In genomic region chr5:91721231-91722096, GRCm38 (mm10) we compare ENCODE assay signal across 28 mouse cellular contexts.
DNase-seq lines count a peak whose midpoint lies in the region; ATAC-seq and TF ChIP-seq lines count a peak whose summit lies in the region.
"Had no signal": no experiment of that assay in that cellular context is flagged by ENCODE, and none has a peak within 500 bp of the region (broad histone marks: within the 10 kb centered on the region; RNA-seq: fewer than 3 reads in every experiment).

No protein-coding gene starts in this region.

- WGBS in liver, embryonic 16.5 days (ENCODE audit: insufficient replicate concordance) = 43% methylated on average over 9 of the region's 9 CpGs

- H3K27me3 ChIP-seq in E14TG2a.4 (ENCODE audit: insufficient read depth, low read length) = no peaks in the 10 kb centered on the region; the same call in 1 of the 2 replicates
- no peaks in the 10 kb centered on the region for H3K27me3 ChIP-seq in liver, embryonic 16.5 days (ENCODE audit: control insufficient read depth, insufficient read depth, low read depth, low read length)
- H3K27me3 ChIP-seq: embryonic facial prominence, embryonic 13.5 days; forebrain, embryonic 15.5 days; limb, embryonic 15.5 days had no signal

- DNase-seq in MEL-GATA-1-ER (ENCODE audit: extremely low read depth, low read depth) = peak; percentile 86
- no peak for DNase-seq in retina, embryonic 14.5 days (ENCODE audit: low spot score)
- DNase-seq in cerebellum, adult 9-11 months = no peak
- no peak for DNase-seq in adrenal gland, postnatal 25 days
- DNase-seq: adrenal gland, postnatal 36 days; B cell, adult 2 months; cerebellum, postnatal 10 days; gastrocnemius, postnatal 10 days; kidney, adult 11 months; left cerebral cortex, postnatal 4 days; lung, embryonic 14.5 days; lung, postnatal 36 days; right cerebral cortex, postnatal 14 days; spleen, adult 18-20 months; thymus, postnatal 14 days had no signal

- H3K36me3 ChIP-seq in E14TG2a.4 (ENCODE audit: insufficient read depth, low read length) = no peaks in the 10 kb centered on the region
- H3K36me3 ChIP-seq in liver, embryonic 16.5 days (ENCODE audit: control insufficient read depth, insufficient read depth) = no peaks in the 10 kb centered on the region
- H3K36me3 ChIP-seq: embryonic facial prominence, embryonic 13.5 days; forebrain, embryonic 15.5 days; hindbrain, embryonic 10.5 days; limb, embryonic 15.5 days had no signal

- no peak overlapping the region for H3K27ac ChIP-seq in liver, embryonic 16.5 days (ENCODE audit: low read length)
- H3K27ac ChIP-seq: forebrain, embryonic 15.5 days; kidney, postnatal 0 days; left cerebral cortex, adult 2 months; limb, embryonic 15.5 days had no signal

- H3K9ac ChIP-seq in liver, embryonic 16.5 days (ENCODE audit: low read depth, low read length) = no peak overlapping the region
- H3K9ac ChIP-seq: embryonic facial prominence, embryonic 13.5 days; forebrain, embryonic 15.5 days; limb, embryonic 15.5 days; lung, embryonic 14.5 days had no signal

- H3K9me3 ChIP-seq in E14TG2a.4 (ENCODE audit: low read length) = no peaks in the 10 kb centered on the region
- H3K9me3 ChIP-seq in liver, embryonic 16.5 days (replicated peaks; ENCODE audit: control insufficient read depth, low read length) = no peaks in the 10 kb centered on the region
- H3K9me3 ChIP-seq: embryonic facial prominence, embryonic 13.5 days; forebrain, embryonic 15.5 days; hindbrain, embryonic 10.5 days; limb, embryonic 15.5 days had no signal

- TF ChIP-seq CTCF in E14TG2a.4 (conservative IDR thresholded peaks at IDR 0.05; ENCODE audit: low read length) = no peak

- 0 out of 2 replicates have a peak overlapping the region, but pooled peaks have one; percentile 7 for H3K4me3 ChIP-seq in E14TG2a.4 (replicated peaks; ENCODE audit: low read length)
- no peak overlapping the region for H3K4me3 ChIP-seq in liver, embryonic 16.5 days (ENCODE audit: low read depth, low read length)
- H3K4me3 ChIP-seq: embryonic facial prominence, embryonic 13.5 days; erythroblast, embryonic 14.5 days; forebrain, embryonic 15.5 days; hindbrain, embryonic 10.5 days; left cerebral cortex, adult 2 months; limb, embryonic 15.5 days had no signal

- 0 out of 2 replicates have a peak overlapping the region, but pooled peaks have one; percentile 6 for H3K4me2 ChIP-seq in liver, embryonic 16.5 days (ENCODE audit: low read depth, low read length)
- H3K4me2 ChIP-seq: embryonic facial prominence, embryonic 13.5 days; forebrain, embryonic 15.5 days; heart, embryonic 11.5 days; limb, embryonic 15.5 days; lung, embryonic 14.5 days; midbrain, embryonic 11.5 days had no signal

- ATAC-seq in liver, embryonic 16.5 days (ENCODE audit: low read depth) = no peak
- peak; percentile 80 for ATAC-seq in monocyte, adult 5-6 weeks (replicated peaks; ENCODE audit: insufficient number of reproducible peaks, low FRiP score, low TSS enrichment, poor library complexity, severe bottlenecking)
- ATAC-seq: forebrain, embryonic 15.5 days; hindbrain, embryonic 16.5 days had no signal

- peaks cover 47% of the 10 kb centered on the region for H3K4me1 ChIP-seq in E14TG2a.4 (replicated peaks; ENCODE audit: low read depth, low read length)
- peaks cover 8% of the 10 kb centered on the region for H3K4me1 ChIP-seq in liver, embryonic 16.5 days (ENCODE audit: control insufficient read depth, low read depth, low read length)
- H3K4me1 ChIP-seq: limb, embryonic 15.5 days had no signal
